Mouse (Mus musculus): ENCODE data around the gene Bhmt.

Gene Bhmt

GRCm38 (mm10) chr13:93637282-93638245 is at the start of gene Bhmt:
TSS of gene Bhmt (minus strand) at chr13:93637961.
- no peak for DNase-seq (ENCODE audit: extremely low spot score)

DNA sequence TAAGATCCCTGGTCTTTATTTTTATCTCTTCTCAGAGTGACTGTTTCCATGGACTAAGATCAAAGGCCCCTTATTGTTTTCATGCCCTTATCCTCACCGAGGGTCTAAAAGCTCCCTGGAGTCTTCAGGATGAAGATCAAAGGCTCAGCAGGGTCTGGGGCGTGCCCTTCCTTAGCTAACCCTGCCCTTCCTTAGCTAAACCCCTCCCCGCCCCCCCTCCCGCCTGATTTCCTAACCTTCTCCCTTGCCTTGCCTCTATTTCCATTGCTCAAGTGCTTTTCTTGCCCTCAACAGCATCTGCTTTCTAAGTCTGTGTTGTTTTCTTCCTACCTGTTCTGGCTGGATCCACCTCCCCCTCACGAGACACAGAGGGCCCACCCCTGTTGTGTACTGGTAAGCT is 49.6 kb upstream of the Bhmt start:
- DNase-seq (ENCODE audit: extremely low spot score): peak; percentile 36

DNA sequence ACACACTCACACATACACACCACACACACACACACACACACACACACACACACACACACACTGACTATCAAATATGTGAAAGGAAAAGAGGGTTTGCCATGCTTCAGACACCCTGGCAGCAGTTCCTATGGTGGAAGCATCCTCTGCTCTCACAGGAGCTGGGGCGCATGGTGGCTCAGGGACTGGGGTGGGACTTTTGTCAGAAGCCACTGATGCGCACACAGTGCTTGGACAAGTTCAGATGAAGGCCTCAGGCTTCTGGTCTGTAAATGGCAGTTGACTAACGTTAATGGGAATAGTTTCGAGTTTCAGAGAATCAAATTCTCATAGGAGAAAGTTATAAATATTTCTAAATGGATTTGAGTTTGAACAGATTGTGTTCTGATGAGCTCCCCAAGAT is 47.5 kb upstream of the Bhmt start:
- DNase-seq (ENCODE audit: extremely low spot score): no peak

- no peak for DNase-seq (ENCODE audit: extremely low spot score)
Measured at GRCm38 (mm10) chr13:93683336-93683735, 45.6 kb upstream of the Bhmt start.

DNA sequence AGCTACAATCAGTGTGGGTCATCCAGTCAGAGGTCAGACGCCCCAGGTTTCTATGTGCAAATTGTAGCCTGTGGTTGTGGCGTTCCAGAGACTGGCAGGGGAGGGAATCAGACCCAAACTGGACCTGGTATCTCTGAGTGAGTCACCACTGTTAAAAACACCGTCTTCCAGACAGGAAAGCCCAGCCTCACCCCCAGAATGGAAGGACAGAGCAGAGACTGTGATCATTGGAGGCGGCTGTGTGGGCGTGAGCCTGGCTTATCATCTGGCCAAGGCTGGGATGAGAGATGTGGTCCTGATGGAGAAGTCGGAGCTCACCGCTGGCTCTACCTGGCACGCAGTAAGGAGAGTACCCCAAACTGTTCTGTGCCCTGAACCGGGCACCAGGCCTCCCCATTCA is 39.1 kb upstream of the Bhmt start:
- no peak for DNase-seq (ENCODE audit: extremely low spot score)

DNA sequence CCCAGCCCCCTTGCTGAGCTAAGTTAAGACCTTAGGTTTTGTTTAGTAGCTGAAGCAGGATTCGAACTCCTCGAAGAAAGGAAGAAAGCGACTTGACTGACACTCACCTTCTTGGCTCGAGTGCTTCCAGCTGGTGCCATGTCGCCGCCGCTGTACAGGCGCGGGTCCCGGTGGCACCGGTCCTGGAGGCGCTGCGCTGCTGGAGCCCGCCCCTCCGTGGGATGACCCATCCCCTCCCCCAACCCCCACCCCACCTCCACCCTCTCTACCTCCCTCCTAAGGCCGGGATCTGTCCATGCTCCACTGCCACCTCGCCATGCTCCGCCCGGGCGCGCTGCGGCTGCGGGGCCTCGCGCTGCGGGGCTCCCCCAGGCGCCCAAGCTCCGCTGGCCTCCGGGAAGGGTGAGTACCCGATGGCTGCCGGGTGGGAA is 36.4 kb upstream of the Bhmt start, which contains the start of the genes Bhmt2 and Dmgdh:
Gene Bhmt2, minus strand, starts transcription at position 172 of the 431 bp plus-strand sequence.
Gene Dmgdh, plus strand, starts transcription at position 303 of the 431 bp plus-strand sequence.
- DNase-seq (ENCODE audit: extremely low spot score): peak; percentile 19

DNA sequence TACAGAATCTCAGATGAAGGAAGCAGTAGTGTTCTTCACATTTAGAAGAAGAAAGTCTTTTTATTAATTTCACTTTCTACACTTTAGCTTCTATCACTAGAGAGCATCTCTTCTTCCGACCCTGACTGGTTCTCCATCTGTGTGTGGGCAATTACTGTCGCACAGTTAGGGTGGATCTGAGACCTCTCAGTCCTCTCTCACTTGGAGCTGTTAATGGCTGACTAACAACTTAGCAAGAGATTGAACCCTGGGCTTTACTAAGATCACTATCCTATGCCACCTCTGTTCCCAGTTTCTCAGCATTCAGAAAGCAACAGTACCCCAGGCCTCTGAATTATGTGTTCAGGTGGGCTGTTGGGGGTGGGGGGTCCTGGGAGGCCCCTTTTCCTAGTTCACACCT is 35.5 kb upstream of the Bhmt start:
- no peak for DNase-seq (ENCODE audit: extremely low spot score)

- no peak for DNase-seq (ENCODE audit: extremely low spot score)
Measured at GRCm38 (mm10) chr13:93672371-93672770, 34.6 kb upstream of the Bhmt start.

- DNase-seq (ENCODE audit: extremely low spot score): no peak
Measured at GRCm38 (mm10) chr13:93667586-93667985, 29.8 kb upstream of the Bhmt start.

DNA sequence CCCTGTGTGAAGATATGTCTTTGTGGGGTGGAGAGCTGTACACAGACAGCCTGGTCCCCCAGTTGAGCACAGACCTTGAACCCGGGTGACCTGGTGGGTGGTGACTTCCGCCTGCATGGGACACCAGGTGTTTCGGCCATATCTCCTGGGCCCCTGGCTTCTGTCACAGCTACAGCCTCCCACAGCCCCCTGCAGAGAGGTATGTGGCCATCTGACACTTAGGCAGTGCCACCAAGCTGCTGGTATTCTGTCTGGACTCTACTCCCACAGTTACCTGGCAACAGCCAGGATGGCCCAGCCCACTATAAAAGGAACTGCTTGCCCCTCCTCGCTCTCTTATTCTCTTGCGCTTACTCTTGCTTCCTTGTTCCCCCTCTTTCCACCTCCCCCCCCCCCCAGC is 20.2 kb upstream of the Bhmt start:
- DNase-seq (ENCODE audit: extremely low spot score): no peak

DNA sequence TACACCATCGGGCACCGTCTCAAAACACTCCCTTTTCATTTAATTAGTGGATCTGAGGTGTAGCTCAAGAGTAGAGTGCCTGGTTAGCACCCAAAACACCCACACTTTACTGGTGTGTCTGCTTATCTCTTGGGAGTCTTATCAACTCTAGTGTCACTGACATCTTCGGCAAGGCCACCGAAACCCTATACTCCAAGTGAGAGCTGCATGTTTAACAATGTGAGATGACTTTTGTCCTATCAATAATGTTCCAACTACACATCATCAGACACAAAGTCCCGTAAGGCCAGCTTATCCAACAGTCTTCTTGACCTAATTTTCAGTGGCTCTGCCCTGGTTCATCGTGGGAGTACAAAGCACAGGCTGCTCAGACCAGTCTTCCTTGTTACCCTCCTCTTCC is 15.6 kb upstream of the Bhmt start:
- DNase-seq (ENCODE audit: extremely low spot score): no peak

DNA sequence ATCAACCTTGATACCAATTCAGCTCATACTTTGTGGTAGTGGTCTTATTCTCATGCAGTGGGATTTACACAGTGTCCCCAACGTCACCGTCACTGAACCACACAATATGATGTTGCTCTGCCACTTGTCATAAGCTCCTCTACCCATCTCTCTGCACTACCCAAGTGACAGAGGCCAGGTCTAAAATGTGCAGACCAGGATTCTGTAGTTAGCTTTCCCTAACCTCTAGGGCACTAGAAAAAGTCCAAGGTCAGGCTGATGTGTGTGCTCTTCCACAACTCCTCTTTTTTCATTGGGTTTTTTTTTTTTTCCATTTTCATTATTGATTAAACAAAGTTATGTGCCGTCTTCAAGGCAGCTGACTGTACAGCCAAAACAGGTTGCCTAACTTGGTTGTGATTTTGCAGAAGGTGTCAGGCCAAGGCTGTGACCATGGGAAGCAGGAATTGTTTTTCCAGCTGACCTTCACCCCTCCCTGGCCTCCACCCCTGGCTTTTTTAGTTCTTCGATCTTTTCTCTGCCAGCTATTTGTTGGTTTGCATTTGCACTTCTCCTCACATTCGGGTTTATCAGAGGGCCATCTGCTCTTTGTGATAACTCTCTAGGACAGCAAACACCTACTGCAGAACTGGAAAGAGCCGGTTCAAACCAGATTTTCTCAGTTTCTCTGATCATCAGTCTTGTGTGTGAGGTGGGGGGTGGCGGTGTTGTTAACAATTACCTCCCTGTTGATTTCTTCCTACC is 10.8 kb upstream of the Bhmt start:
- DNase-seq (ENCODE audit: extremely low spot score): no peak

- DNase-seq (ENCODE audit: extremely low spot score): no peak
Measured at GRCm38 (mm10) chr13:93639636-93640035, 1.9 kb upstream of the Bhmt start.

- no peak for DNase-seq (ENCODE audit: extremely low spot score)
Measured at GRCm38 (mm10) chr13:93636561-93636960, 1.2 kb downstream of the Bhmt start.

GRCm38 (mm10) chr13:93632927-93633326 is 4.8 kb downstream of the Bhmt start:
- DNase-seq (ENCODE audit: extremely low spot score): no peak

GRCm38 (mm10) chr13:93630941-93631705 is 6.6 kb downstream of the Bhmt start:
- no peak for DNase-seq (ENCODE audit: extremely low spot score)

DNA sequence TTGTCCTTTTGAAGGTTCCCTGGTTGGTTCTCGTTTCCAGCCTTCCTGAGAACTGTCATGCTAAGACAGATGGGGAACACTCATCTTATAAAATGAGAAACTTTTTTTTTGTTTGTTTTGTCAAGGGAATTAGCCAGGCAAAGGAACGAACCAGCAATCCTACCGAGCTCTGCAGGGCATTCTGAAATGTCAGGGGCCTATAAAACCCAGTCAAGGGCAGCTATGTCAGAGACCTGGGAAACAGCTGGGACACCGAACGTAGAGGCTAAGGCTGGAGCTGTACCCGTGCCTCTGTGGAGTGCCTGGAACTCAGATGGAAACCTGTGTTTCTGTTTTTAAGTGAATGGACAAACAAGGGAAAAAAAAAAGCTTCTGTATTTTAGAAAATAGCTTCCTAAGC is 8.9 kb downstream of the Bhmt start:
- DNase-seq (ENCODE audit: extremely low spot score): no peak

DNA sequence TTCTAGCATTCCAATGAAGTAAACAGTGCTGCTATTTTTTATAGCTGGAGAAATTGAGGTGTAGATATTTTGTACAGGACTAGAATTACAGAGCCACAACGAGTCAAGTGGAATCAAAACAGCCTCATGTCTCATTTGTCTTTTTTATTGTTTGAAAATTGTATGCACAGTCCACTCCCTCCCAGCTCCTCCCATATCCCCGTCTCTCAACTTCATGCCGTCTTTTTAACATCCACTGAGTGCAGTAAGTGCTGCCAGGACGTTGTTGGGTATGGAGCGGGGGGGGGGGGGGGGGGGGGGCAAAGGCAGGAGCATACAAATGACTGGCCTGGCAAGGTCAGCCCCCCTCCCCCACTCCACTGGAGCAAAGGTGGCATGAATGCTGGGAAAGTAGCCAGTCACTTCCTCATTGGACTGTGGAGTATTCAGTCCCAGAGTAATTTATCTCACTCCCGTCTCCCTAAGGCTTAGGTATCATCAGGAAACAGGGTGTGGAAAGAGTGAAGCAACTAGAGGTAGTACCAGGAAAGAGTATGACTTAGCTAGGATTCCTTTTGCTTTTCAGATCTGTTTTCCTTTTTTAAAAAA is 23.3 kb downstream of the Bhmt start:
- DNase-seq (ENCODE audit: extremely low spot score): no peak

GRCm38 (mm10) chr13:93613771-93614170 is 24.0 kb downstream of the Bhmt start:
- DNase-seq (ENCODE audit: extremely low spot score): no peak

DNA sequence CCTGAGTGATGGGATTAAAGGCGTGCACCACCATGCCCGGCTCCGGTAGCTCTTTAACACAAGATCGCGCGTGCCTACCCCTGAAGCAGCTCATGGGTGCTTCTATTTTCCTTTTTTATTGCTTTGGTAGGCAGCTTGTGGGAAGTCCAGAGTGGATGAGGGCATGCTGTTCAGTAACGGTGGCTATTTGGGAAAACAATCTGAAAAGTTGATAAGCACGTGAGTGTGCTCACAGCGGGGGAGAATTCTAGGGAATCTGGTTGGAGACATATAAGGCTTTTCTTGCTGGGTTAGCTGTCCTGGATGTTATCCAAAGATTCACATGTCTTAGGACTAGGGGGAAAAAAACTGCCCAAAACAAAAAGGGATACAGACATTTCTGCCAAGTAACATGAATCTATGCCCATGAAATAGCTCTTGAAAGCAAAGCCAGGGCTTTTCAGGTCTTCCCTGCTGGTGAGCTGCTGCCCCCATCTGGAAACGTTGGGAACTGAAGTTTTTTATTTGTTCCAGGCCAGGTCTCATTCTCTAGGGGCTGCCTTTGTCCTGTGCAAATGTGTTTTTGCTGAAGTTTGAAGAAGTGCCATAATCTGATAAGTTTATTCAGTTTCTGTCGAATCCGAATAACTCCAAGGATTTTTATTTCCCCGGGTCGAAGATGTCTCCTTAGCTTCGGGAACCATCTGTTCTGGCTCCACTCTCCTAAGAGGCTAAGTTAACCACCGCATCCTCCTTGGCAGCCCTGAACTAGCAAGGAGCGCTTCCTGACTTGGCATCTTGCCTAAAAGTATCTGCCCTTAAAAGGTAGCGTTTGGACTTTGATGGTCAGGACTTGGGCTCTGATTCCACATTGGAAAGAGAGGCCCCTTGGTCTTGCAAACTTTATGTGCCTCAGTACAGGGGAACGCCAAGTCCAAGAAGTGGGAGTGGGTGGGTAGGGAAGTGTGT is 24.8 kb downstream of the Bhmt start:
- DNase-seq (ENCODE audit: extremely low spot score): peak; percentile 80
